Mouse (Mus musculus): ENCODE results near the gene Ppp2r5b.

The Ppp2r5b gene

DNA sequence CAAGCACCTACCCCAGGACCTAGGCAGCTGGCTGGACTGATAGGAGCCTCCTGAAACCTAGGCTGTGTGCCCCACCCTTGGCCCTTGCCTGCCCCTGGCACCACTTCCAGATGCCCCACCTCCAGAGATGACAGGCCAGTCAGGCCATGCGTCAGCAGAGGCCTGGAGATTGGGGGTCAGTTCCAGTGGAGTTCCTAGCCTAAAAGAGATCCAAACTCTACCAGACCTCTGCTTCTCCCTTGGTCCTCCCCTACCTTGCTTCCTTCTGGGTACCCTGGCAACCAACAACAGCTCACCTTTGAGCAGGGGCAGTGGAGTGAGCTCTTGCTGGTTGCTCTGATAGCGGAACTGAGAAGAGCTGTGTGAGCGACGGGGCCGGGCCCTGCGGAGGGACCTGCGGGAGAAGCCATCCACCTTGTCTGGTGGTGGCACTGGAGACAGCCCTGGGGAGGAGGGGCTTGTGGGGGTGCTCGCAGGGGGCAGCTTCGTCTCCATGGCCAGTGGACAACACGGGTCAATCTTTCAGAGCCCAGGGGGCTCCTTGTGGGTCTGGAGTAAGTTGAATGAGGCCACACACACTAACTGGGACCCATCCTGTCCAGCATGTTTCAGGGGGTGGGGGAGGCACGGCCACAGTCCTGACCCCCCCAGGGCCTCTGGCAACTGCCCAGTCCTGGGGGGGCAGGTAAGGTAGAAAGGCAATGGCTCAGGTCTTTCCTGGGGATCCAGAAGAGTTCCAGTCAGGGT, 1.2 kb downstream of the Ppp2r5b start:
- DNase-seq (ENCODE audit: low spot score): no peak

DNA sequence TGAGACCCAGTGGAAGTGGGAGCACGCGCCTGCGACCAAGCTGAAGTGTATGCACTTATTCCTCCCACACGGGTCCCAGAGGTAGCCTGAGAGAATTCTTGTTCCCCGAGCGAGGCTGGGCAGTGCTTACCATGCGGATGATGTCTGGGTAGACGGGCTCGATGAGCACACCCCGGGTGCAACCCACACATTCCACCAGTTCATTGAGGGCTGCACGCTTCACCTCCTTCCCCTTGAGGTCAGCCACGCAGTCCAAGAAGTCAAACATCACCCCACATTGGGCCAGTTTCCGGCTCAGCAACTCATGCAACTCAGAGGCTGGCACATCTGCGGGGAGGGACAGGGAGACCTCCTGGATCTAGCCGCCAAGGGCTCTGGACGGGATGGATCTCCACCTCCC, 2.0 kb downstream of the Ppp2r5b start:
- no peak for DNase-seq (ENCODE audit: low spot score)

GRCm38 (mm10) chr19:6231036-6231435, 4.6 kb downstream of the Ppp2r5b start:
- no peak for DNase-seq (ENCODE audit: low spot score)

GRCm38 (mm10) chr19:6230411-6230810, 5.3 kb downstream of the Ppp2r5b start:
- peak; percentile 79 for DNase-seq (ENCODE audit: low spot score)

DNA sequence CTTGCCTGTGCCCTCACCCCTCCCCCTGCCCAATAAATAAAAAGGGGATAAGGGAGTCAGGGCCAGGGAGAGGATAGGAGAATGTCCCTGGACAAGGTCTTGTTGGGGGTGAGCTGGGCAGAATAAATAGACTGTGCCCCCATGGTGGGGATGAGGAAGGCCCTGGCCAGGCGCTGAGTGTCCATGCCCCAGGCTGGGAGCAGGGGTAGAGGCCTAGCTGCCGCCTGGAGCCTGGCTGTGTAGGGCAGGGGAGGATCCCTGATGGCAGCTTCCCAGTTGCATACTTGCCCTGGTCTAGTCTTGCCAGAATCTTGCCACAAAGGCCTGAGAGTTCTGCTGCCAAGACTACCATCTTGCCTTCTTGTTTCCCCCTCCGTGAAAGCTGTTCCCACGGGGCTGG, 7.8 kb downstream of the Ppp2r5b start:
- no peak for DNase-seq (ENCODE audit: low spot score)

DNA sequence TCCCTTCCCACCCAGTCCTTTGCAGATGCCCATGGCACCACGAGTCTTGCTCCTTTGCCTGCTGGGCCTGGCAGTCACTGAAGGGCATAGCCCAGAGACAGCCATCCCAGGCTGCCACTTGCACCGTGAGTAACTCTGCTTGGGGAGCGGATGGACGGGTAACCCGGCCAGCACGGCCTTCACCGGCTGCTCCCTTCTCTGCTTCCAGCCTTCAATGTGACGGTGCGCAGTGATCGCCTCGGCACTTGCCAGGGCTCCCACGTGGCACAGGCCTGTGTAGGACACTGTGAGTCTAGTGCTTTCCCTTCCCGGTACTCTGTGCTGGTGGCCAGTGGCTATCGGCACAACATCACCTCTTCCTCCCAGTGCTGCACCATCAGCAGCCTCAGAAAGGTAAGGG, 8.9 kb downstream of the Ppp2r5b start:
- DNase-seq (ENCODE audit: low spot score): no peak

DNA sequence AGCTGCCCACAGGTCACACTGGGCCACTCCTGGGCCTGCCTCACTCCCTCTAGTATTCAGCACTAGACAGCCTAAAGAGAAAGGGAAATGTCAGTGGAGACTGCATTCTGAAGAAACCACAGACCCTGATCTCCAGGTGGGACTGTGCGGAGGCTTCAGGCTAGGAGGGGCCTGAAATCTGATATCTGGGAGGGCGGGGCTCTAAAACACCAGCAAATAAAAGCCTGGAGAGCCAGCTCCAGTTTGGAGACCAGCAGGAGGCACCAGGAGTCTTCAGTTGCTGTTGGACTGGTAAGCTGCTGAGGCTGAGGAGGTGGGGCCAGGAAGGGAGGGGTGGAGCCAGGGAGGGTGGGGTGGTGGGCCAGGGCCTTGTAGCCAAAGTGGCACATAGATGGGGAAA, 9.5 kb downstream of the Ppp2r5b start, which contains the start of gene Gpha2:
Gene Gpha2 (plus strand): TSS at position 246 of the 400 bp plus-strand sequence.
- DNase-seq (ENCODE audit: low spot score): no peak

DNA sequence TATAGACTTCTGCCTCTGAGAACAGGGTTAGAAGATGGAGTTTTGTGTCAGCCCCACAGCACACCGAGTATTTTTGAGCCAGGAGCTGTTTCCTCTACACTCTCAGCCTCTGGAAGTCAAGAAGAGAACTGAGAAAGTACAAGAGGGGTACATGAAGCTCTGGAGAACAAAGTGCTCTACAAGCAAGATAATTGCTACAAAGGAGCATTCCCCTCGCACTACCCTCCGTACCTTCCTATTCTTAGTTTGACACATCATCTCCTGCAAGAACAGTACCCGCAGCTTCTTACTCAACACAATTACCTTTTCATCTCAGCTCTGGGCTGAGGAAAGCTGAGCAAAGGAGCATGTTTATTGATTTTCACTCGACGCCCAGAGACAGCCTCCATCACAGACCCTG, 17.1 kb downstream of the Ppp2r5b start:
- no peak for DNase-seq (ENCODE audit: low spot score)

- DNase-seq (ENCODE audit: low spot score): no peak
Observed at GRCm38 (mm10) chr19:6216046-6216705, 19.5 kb downstream of the Ppp2r5b start.

DNA sequence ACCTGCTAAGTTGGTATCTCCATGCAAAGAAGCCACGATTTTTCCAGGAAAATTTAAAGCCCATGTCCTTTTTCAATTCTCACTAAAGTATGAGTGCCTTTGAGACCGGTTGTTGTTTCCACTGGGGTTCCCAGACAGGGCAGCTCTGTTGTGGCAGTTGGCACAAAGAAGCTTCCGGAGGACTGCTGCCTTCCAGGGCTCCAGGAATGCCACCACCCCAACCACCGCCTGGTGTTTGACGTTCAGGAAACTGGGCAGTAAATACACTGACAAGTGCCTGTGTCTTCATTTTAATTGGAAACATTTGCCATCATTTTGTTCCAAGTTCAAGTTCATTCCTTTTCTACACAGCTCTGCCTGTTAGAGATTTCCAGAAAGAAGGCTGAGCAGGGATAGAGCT, 29.0 kb downstream of the Ppp2r5b start:
- no peak for DNase-seq (ENCODE audit: low spot score)

- DNase-seq (ENCODE audit: low spot score): no peak
Observed at GRCm38 (mm10) chr19:6204265-6204664, 31.4 kb downstream of the Ppp2r5b start.

- no peak for DNase-seq (ENCODE audit: low spot score)
Observed at GRCm38 (mm10) chr19:6184131-6184530, 51.5 kb downstream of the Ppp2r5b start, which contains the start of gene Majin. Majin (plus strand) TSS chr19:6184388.

DNA sequence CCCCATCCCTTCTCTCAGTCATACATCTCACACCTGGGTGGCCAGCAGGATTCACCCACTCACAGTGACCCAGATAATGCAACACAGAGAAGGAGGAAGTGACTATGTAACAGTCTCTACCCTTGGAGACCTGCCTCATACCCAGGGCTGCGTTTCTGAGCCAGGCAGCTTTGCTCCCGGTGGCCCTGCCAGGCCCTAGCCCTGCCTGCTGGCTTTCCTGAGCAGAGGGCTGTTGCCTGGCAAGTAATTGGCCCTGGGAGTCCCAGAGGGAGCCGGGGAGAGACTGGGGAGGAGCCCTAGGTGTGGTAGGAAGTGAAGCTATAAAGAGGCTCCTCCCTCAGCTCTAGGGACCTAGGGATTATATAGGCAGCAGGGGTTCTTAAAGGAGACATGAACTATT, 53.1 kb downstream of the Ppp2r5b start:
- no peak for DNase-seq (ENCODE audit: low spot score)

DNA sequence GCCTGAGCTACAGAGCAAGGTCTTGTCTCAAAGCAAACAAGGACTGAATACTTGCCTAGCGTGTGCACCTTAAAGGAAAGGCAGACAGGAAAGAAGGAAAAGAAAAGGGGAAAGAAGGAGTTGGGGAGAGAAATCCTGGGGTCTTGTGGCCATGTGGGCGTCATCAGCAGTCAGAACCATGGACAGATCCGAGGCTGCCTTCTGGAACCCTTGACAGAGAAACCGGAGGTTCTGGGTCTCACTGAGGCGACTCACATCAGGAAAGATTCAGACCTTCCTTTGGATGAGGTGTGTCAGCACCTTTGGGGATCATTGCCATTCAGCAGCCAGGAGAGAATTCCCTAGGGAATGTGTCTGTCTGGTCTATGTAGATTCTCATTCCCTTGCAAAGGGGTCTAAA, 54.0 kb downstream of the Ppp2r5b start:
- no peak for DNase-seq (ENCODE audit: low spot score)

GRCm38 (mm10) chr19:6178775-6179174, 56.9 kb downstream of the Ppp2r5b start:
- no peak for DNase-seq (ENCODE audit: low spot score)
